Mouse (Mus musculus): ENCODE results near the gene Kbtbd7.
A peak's percentile ranks its signal among the peaks of the same experiment; 100 is the strongest.
"Not testable (repeated sequence)": the region's sequence is repeated elsewhere in the genome, so short reads cannot be mapped to it uniquely, and the experiment has no call there.

Gene Kbtbd7

GRCm38 (mm10) chr14:79451681-79452590 lies 25.6 kb downstream of the Kbtbd7 start, which contains the start of gene Kbtbd6:
Gene Kbtbd6 (plus strand): TSS chr14:79451835.
- DNase-seq (ENCODE audit: low read depth) = peak; percentile 89

DNA sequence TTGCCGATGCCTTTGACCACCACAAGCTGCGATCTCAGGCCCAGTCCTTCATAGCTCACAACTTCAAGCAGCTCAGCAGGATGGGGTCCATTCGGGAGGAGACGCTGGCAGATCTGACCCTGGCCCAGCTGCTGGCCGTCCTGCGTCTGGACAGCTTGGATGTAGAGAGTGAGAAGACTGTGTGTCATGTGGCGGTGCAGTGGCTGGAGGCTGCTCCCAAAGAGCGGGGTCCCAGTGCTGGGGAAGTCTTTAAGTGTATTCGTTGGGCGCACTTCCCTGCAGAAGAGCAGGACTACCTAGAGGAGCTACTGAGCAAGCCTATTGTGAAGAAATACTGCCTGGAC lies 26.3 kb downstream of the Kbtbd7 start:
- DNase-seq (ENCODE audit: low read depth) = not testable (repeated sequence)

- no peak for DNase-seq (ENCODE audit: low read depth)
These were observed 34.1 kb downstream of the Kbtbd7 start for GRCm38 (mm10) chr14:79460401-79460800.

DNA sequence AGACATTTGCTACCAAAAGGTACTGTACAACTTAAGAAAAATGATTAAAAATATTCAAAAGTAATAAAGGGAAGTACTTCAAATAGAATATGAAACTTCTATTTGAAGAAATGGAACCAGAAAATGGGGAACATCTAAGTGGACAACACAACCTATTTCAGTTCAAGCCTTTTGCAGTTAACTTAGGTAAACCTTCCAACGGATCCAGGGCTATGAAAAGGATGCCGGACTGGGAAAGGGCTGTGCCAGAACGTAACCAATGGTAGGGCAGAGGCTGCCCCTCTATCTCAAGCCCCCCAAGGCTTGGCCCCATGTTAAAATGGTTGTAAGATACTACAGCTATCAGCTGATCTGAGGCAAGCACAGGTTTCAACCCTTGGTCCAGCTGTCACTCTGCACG lies 34.7 kb downstream of the Kbtbd7 start:
- DNase-seq (ENCODE audit: low read depth) = no peak

DNA sequence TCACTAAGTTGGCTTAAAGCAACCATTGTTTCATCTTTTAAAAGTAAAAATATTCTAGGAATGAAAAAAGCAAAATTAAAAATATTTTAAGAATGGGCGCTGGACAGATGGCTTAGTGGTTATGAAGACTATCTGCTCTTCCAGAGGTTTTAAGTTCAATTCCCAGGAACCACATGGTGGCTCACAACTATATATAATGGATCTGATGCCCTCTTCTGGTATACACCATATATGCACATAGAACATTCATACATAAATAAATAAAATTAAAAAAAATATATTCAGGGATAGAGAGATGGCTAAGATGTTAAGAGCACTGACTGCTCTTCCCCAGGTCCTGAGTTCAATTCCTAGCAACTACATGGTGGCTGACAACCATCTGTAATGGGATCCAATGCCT lies 39.3 kb downstream of the Kbtbd7 start:
- no peak for DNase-seq (ENCODE audit: low read depth)

DNA sequence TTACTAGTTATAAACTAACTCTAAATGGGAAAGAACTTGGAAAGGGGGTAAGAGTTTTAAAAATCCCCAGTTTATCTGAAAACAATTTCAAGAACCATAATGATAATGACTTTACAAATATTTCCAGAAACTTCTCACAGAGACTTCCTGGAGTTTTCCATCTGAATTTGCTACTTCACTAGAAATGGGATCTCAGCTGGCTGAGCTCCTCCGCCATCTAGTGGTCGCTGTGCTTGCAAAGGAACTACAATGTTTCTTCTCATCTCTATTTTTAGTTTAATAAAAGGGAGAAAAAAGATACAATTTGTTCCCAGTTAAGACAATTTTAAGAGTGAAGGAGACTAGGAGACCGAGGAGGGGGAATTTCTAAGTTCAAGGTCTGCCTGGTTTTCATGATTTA lies 41.3 kb downstream of the Kbtbd7 start:
- no peak for DNase-seq (ENCODE audit: low read depth)

DNA sequence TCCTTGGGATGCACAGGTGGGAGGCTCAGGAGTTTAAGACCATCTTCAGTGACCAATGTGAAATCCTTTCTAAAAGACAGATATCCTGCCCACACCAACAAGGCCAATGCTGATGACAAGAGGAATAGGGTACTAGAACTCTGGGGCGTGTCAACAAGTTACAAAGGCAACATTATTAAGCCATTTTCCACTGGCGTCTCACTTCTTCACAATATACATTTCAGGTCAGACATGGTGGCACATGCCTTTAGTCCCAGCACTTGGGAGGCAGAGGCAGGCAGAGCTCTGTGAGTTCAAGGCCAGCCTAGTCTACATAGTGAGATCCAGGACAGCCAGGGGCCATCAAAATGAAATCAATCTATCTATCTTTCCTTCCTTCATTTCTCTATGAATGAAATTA lies 47.1 kb downstream of the Kbtbd7 start:
- no peak for DNase-seq (ENCODE audit: low read depth)
